In the genomic region with DNA sequence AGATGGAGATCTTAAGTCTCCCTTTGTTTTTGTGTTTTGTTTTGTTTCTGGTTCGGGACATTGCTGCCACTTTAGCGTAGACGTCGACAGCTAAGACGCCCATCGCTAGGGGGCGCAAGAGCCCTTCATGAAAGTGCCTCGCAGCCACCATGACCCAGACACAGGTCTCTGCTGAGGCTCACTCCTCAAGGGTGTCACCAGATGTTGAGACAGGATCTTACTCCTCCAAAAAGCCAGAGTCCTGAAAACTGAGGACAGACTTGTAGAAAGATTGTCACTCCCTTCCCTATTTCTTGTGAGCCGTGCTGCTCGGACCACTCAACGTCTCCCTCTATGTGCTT, we compare ENCODE assay signal across 8 mouse cellular contexts.
DNase-seq lines count a peak whose midpoint lies in the region; ATAC-seq and TF ChIP-seq lines count a peak whose summit lies in the region.

No protein-coding gene starts in this region.

- H3K27ac ChIP-seq in gastrocnemius, adult 2 months, result peak overlapping the region; percentile 44; the same call in 1 of the 2 replicates
- no peak overlapping the region for H3K27ac ChIP-seq in hindbrain, embryonic 16.5 days (ENCODE audit: low read depth, low read length)

- H3K9ac ChIP-seq in hindbrain, embryonic 16.5 days (ENCODE audit: low read depth, low read length), result peak overlapping the region; percentile 57

- peak overlapping the region; percentile 69 for H3K4me2 ChIP-seq in hindbrain, embryonic 16.5 days (ENCODE audit: low read length)

- peak; percentile 65 for DNase-seq in adipocyte (ENCODE audit: low spot score)
- peak; percentile 81 to 83 for DNase-seq in cerebellum, postnatal 36 days
- DNase-seq in gastrocnemius, adult 2 months, result peak; percentile 90
- DNase-seq in left cerebral cortex, adult 11 months (ENCODE audit: low spot score), result peak; percentile 82
- peak; percentile 82 for DNase-seq in lung, postnatal 36 days
- DNase-seq in right cerebral cortex, postnatal 10 days (ENCODE audit: low spot score in 2 of 2), result peak; percentile 88 to 92

- peak; percentile 95 for TF ChIP-seq CTCF in gastrocnemius, adult 2 months (IDR thresholded peaks at IDR 0.05)

- peak; percentile 83 for ATAC-seq in hindbrain, embryonic 16.5 days
- ATAC-seq in inflammation-experienced regulatory T-cells, adult 6 months, result no peak

- 16% methylated on average over 11 of the region's 11 CpGs for WGBS in hindbrain, embryonic 16.5 days

- intact Hi-C loops in gastrocnemius, adult 2 months (cut with DNase I), result loop anchor here (1.0 to 5.0 kb wide), 2 partner anchors 305 to 815 kb away; no protein-coding TSS in a partner anchor

- peak overlapping the region; percentile 70 for H3K4me3 ChIP-seq in gastrocnemius, adult 2 months
- H3K4me3 ChIP-seq in hindbrain, embryonic 16.5 days (ENCODE audit: low read length), result peak overlapping the region; percentile 37

- H3K9me3 ChIP-seq in hindbrain, embryonic 16.5 days (ENCODE audit: control insufficient read depth, low read length), result no peaks in the 10 kb centered on the region

- no peaks in the 10 kb centered on the region for H3K36me3 ChIP-seq in hindbrain, embryonic 16.5 days (ENCODE audit: control insufficient read depth, insufficient read depth, low read length)

- no peaks in the 10 kb centered on the region; the same call in none of the 2 replicates for H3K27me3 ChIP-seq in hindbrain, embryonic 16.5 days (replicated peaks; ENCODE audit: control insufficient read depth, insufficient read depth, low read length)

- H3K4me1 ChIP-seq in hindbrain, embryonic 16.5 days (ENCODE audit: control insufficient read depth, insufficient read depth, low read depth, low read length), result peaks cover 15% of the 10 kb centered on the region
